Mouse (Mus musculus) heart, embryonic 10.5 days (tissue): ENCODE results near the gene Arhgap18. TPM values are rescaled to one million over a fixed set of nuclear protein-coding genes. Genes with fewer than 3 reads are reported as not detected.
A peak's percentile ranks its signal among the peaks of the same experiment; 100 is the strongest.

Experiments
- DNase-seq: peaks from one replicate; pipeline ENCODE4 v3.0.0-alpha.2; 2017; ENCODE audit warnings: low spot score
- H3K27ac ChIP-seq: fragments of 300-500 bp; sonication (generic); 2 replicates; pipeline ENCODE4 v1.5.1; 2016; ENCODE audit warnings: mild to moderate bottlenecking
- H3K27me3 ChIP-seq: fragments of 300-500 bp; sonication (generic); 2 replicates; pipeline ENCODE4 v1.6.1; 2016; ENCODE audit warnings: mild to moderate bottlenecking; ENCODE audit not compliant: poor library complexity, insufficient read depth, severe bottlenecking
- H3K36me3 ChIP-seq: fragments of 300-500 bp; sonication (generic); 2 replicates; pipeline ENCODE4 v1.6.1; 2016; ENCODE audit warnings: mild to moderate bottlenecking, moderate library complexity
- H3K4me1 ChIP-seq: fragments of 300-500 bp; sonication (generic); 2 replicates; pipeline ENCODE4 v1.6.1; 2016; ENCODE audit warnings: mild to moderate bottlenecking
- H3K4me3 ChIP-seq: fragments of 300-500 bp; sonication (generic); 2 replicates; pipeline ENCODE4 v1.5.1; 2016; ENCODE audit warnings: mild to moderate bottlenecking, moderate library complexity
- H3K9me3 ChIP-seq: fragments of 300-500 bp; sonication (generic); 2 replicates; pipeline ENCODE4 v1.6.1; 2016; ENCODE audit warnings: mild to moderate bottlenecking, moderate library complexity
- WGBS: fragments of 180-500 bp; shearing (Covaris S2); methylation state at CpG from one replicate; pipeline ENCODE4 v1.1.7; 2016; 5-methylcytosine and 5-hydroxymethylcytosine counted together
- polyA plus RNA-seq: library from polyadenylated mRNA; unstranded; fragments of >200 nt; fragmentation: Nextera tagmentation; extraction: Ambion mirVana; gene quantifications from 2 replicates; pipeline ENCODE4 v1.2.1, GENCODE M21; 2016

The Arhgap18 gene
- polyA plus RNA-seq, 1 experiment from 2014 or later = 12.8 TPM

GRCm38 (mm10) chr10:26793013-26793412, 39.8 kb downstream of the Arhgap18 start:
- no peak overlapping the region for H3K4me3 ChIP-seq
- no peak for DNase-seq
- 87% methylated on average over 8 of the region's 8 CpGs for WGBS

GRCm38 (mm10) chr10:26796432-26797286, 43.4 kb downstream of the Arhgap18 start:
- Histone ChIP-seq H3K36me3 (no peaks in the 10 kb centered on the region), H3K27ac (no peak overlapping the region), H3K9me3 (no peaks in the 10 kb centered on the region), H3K27me3 (no peaks in the 10 kb centered on the region), H3K4me3 (no peak overlapping the region), H3K4me1 (peaks cover 22% of the 10 kb centered on the region)
- WGBS = 73% methylated on average over 10 of the region's 10 CpGs
- DNase-seq = no peak

More at GRCm38 (mm10) chr10:26793013-26793412, 39.8 kb downstream of the Arhgap18 start:
- Histone ChIP-seq H3K27me3 (no peaks in the 10 kb centered on the region), H3K27ac (no peak overlapping the region), H3K4me1 (0 out of 2 replicates have a peak, but pooled peaks cover 5% of the 10 kb centered on the region), H3K36me3 (no peaks in the 10 kb centered on the region), H3K9me3 (no peaks in the 10 kb centered on the region)

DNA sequence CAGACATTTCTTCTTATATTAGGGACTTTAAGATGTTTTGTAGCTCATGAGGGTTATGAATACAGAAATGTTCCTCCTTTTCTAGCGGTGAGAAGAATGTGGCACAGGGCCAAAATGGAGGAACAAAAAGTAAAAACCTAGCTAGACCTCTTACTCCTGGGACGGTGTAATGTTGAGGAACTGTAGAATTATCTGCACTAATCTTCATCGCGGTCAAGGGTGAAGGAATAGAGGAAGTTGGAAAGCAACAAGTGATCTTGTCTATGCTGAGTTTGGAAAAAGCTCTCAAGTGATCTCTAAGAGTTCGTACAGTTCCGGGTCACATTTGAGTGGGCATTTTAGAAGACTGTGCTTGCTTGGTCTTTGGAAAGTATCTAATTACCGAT, 44.1 kb downstream of the Arhgap18 start:
- Histone ChIP-seq H3K27me3 (no peaks in the 10 kb centered on the region), H3K36me3 (no peaks in the 10 kb centered on the region), H3K27ac (no peak overlapping the region), H3K4me3 (no peak overlapping the region), H3K4me1 (peaks cover 22% of the 10 kb centered on the region), H3K9me3 (no peaks in the 10 kb centered on the region)
- DNase-seq = no peak
- 88% methylated on average over 7 of the region's 7 CpGs for WGBS

GRCm38 (mm10) chr10:26798752-26799411, 45.7 kb downstream of the Arhgap18 start:
- peak overlapping the region; percentile 52 for H3K27ac ChIP-seq

DNA sequence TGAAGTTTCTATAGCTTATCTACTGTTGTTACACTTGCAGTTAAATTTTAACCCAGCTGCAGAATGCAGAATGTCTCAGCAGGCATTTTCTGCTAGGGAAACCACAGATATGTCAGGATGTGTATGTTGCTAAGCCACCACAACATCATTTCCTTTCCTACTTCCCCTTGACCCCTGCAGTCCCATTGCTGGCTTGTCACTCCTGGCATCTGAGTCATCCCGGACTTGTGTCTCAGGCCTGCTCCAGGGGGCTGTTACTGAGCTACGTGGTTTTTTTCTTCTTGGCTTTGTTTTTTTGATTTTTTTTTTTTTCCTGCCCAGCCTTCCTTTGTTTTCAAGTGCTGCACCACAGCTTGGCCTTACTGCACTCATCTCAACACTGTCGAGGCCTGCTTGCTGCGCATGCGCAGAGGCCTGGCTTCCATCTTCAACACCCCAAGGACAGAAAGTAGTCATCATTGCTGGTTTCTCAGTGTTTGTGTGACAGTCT, 46.4 kb downstream of the Arhgap18 start:
- WGBS = 37% methylated on average over 5 of the region's 5 CpGs
- H3K36me3 ChIP-seq = no peaks in the 10 kb centered on the region
- no peaks in the 10 kb centered on the region for H3K27me3 ChIP-seq
- no peak for DNase-seq
- H3K9me3 ChIP-seq = no peaks in the 10 kb centered on the region
- no peak overlapping the region for H3K4me3 ChIP-seq
- H3K27ac ChIP-seq = peak overlapping the region; percentile 73
- peaks cover 22% of the 10 kb centered on the region for H3K4me1 ChIP-seq

More at GRCm38 (mm10) chr10:26798752-26799411, 45.7 kb downstream of the Arhgap18 start:
- H3K36me3 ChIP-seq = no peaks in the 10 kb centered on the region
- no peak for DNase-seq
- no peak overlapping the region for H3K4me3 ChIP-seq
- no peaks in the 10 kb centered on the region for H3K27me3 ChIP-seq
- H3K4me1 ChIP-seq = peaks cover 22% of the 10 kb centered on the region
- no peaks in the 10 kb centered on the region for H3K9me3 ChIP-seq
- WGBS = 69% methylated on average over 10 of the region's 10 CpGs

- WGBS = 60% methylated on average over 5 of the region's 5 CpGs
- DNase-seq = no peak
- no peak overlapping the region for H3K27ac ChIP-seq
Measured at GRCm38 (mm10) chr10:26804351-26804983, 51.2 kb downstream of the Arhgap18 start.

GRCm38 (mm10) chr10:26805007-26805406, 51.8 kb downstream of the Arhgap18 start:
- Histone ChIP-seq H3K4me3 (no peak overlapping the region), H3K36me3 (no peaks in the 10 kb centered on the region), H3K27me3 (no peaks in the 10 kb centered on the region), H3K9me3 (no peaks in the 10 kb centered on the region), H3K4me1 (peaks cover under 1% of the 10 kb centered on the region; the same call in 1 of the 2 replicates), H3K27ac (no peak overlapping the region)
- no peak for DNase-seq
- whole genome bisulfite sequencing = 89% methylated on average over 1 of the region's 1 CpGs

More at GRCm38 (mm10) chr10:26804351-26804983, 51.2 kb downstream of the Arhgap18 start:
- H3K9me3 ChIP-seq = no peaks in the 10 kb centered on the region
- H3K4me1 ChIP-seq = peaks cover 6% of the 10 kb centered on the region
- no peaks in the 10 kb centered on the region for H3K36me3 ChIP-seq
- no peaks in the 10 kb centered on the region for H3K27me3 ChIP-seq
- no peak overlapping the region for H3K4me3 ChIP-seq

DNA sequence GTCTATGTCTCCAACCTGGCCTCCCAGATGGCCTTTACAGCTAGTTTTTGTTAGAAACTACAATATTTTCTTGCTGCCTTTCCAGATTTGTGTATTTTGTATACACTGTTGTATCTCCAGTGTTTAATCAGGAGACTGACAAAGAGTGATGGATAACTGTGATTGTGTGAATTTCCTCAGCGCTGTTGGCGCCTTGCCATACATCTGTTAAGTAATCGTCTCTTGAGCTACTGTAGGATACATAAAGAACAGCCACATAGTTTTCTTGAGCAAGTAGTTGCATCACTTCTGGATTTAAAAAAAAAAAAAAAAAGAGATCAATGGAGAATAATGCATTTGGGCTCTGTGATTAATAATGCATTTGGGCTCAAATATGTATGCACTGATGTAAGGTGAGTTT, 52.9 kb downstream of the Arhgap18 start:
- no peaks in the 10 kb centered on the region for H3K27me3 ChIP-seq
- WGBS = 84% methylated on average over 3 of the region's 3 CpGs
- no peaks in the 10 kb centered on the region for H3K9me3 ChIP-seq
- no peak for DNase-seq
- H3K4me3 ChIP-seq = no peak overlapping the region
- no peaks in the 10 kb centered on the region for H3K36me3 ChIP-seq
- H3K27ac ChIP-seq = no peak overlapping the region
- H3K4me1 ChIP-seq = 0 out of 2 replicates have a peak, but pooled peaks cover 3% of the 10 kb centered on the region

GRCm38 (mm10) chr10:26810059-26810458, 56.8 kb downstream of the Arhgap18 start:
- DNase-seq = no peak
- no peaks in the 10 kb centered on the region for H3K9me3 ChIP-seq
- no peak overlapping the region for H3K27ac ChIP-seq
- no peaks in the 10 kb centered on the region for H3K36me3 ChIP-seq
- 0 out of 2 replicates have a peak, but pooled peaks cover 3% of the 10 kb centered on the region for H3K4me1 ChIP-seq
- no peaks in the 10 kb centered on the region for H3K27me3 ChIP-seq
- no peak overlapping the region for H3K4me3 ChIP-seq
- 87% methylated on average over 7 of the region's 7 CpGs for WGBS

- Histone ChIP-seq H3K4me3 (no peak overlapping the region), H3K27ac (no peak overlapping the region), H3K9me3 (no peaks in the 10 kb centered on the region), H3K36me3 (no peaks in the 10 kb centered on the region), H3K4me1 (0 out of 2 replicates have a peak, but pooled peaks cover 3% of the 10 kb centered on the region), H3K27me3 (no peaks in the 10 kb centered on the region)
- WGBS = 74% methylated on average over 5 of the region's 5 CpGs
- no peak for DNase-seq
Measured at GRCm38 (mm10) chr10:26810810-26811209, 57.6 kb downstream of the Arhgap18 start.

DNA sequence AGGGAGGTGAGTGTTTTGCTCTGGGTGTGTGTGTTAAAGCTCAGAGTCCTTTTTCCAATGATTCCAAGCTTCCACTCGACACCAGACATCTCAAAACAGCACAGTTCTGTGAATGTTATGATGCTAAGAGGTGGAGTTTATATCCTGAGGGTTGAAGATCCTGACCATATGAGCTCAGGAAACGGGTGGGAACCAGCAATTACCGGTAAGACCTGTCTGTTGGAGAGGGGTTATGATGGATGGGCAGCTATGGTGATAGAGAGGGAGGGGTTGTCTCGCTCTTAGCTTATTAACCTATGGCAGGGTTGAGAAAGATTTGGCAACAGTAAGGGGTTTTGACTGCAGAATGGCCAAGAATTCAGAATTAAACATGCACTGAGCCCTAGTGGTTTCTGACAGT, 58.1 kb downstream of the Arhgap18 start:
- Histone ChIP-seq H3K27ac (no peak overlapping the region), H3K4me3 (no peak overlapping the region), H3K27me3 (no peaks in the 10 kb centered on the region), H3K36me3 (no peaks in the 10 kb centered on the region), H3K4me1 (0 out of 2 replicates have a peak, but pooled peaks cover 3% of the 10 kb centered on the region), H3K9me3 (no peaks in the 10 kb centered on the region)
- no peak for DNase-seq
- 63% methylated on average over 4 of the region's 4 CpGs for WGBS

- Histone ChIP-seq H3K9me3 (no peaks in the 10 kb centered on the region), H3K36me3 (no peaks in the 10 kb centered on the region), H3K4me3 (no peak overlapping the region), H3K27me3 (no peaks in the 10 kb centered on the region), H3K4me1 (0 out of 2 replicates have a peak, but pooled peaks cover 2% of the 10 kb centered on the region), H3K27ac (no peak overlapping the region)
- WGBS = 89% methylated on average over 8 of the region's 8 CpGs
- no peak for DNase-seq
Measured at GRCm38 (mm10) chr10:26815646-26816045, 62.4 kb downstream of the Arhgap18 start.
